Mouse (Mus musculus): Measurements from ENCODE around the gene Zfp658. TPM values are rescaled to one million over a fixed set of nuclear protein-coding genes. Genes with fewer than 3 reads are reported as not detected.

Zfp658 gene
- total RNA-seq, 4 experiments from 2014 or later: 3.8 to 6.1 (median 4.7) TPM

- DNase-seq (ENCODE audit: low spot score in 2 of 2): no peak
These were observed 18.5 kb downstream of the Zfp658 start for GRCm38 (mm10) chr7:43580526-43580925.

GRCm38 (mm10) chr7:43584790-43585189, 22.7 kb downstream of the Zfp658 start:
- no peak for DNase-seq (ENCODE audit: low spot score in 2 of 2)

GRCm38 (mm10) chr7:43601884-43602283, 39.8 kb downstream of the Zfp658 start:
- DNase-seq (ENCODE audit: low spot score in 2 of 2): no peak

GRCm38 (mm10) chr7:43606896-43607742, 45.1 kb downstream of the Zfp658 start, which contains the start of gene Zfp819:
Zfp819 (plus strand) TSS chr7:43607169.
- DNase-seq (ENCODE audit: low spot score in 2 of 2): peak; percentile 26 to 63

- no peak for DNase-seq (ENCODE audit: low spot score in 2 of 2)
These were observed 45.8 kb downstream of the Zfp658 start for GRCm38 (mm10) chr7:43607743-43608287.

- DNase-seq (ENCODE audit: low spot score in 2 of 2): no peak
These were observed 46.3 kb downstream of the Zfp658 start for GRCm38 (mm10) chr7:43608316-43608824.

GRCm38 (mm10) chr7:43613816-43614551, 51.9 kb downstream of the Zfp658 start:
- DNase-seq (ENCODE audit: low spot score in 2 of 2): no peak

- no peak for DNase-seq (ENCODE audit: low spot score in 2 of 2)
These were observed 60.9 kb downstream of the Zfp658 start for GRCm38 (mm10) chr7:43622927-43623326.

- no peak for DNase-seq (ENCODE audit: low spot score in 2 of 2)
These were observed 61.8 kb downstream of the Zfp658 start for GRCm38 (mm10) chr7:43623819-43624218.

Other genes with a start within 250 kb of the Zfp658 start
- 10 to 100 TPM; 17.8 to 22.0 (median 20.3) TPM for gene Zfp715, start 249.0 kb upstream of the Zfp658 start, total RNA-seq (2022)
- gene Siglecf, start 210.9 kb upstream of the Zfp658 start, total RNA-seq (2022): 1 to 10 TPM in 2 of 4 experiments, under 1 TPM in 2; 0.46 to 2.1 (median 1.4) TPM
- gene Siglecg, start 154.1 kb upstream of the Zfp658 start, total RNA-seq (2022): under 1 TPM in 3 of 4 experiments, not detected in 1; 0.07 to 0.84 (median 0.13) TPM
- not detected for gene Lim2, start 134.6 kb upstream of the Zfp658 start, total RNA-seq (2022)
- gene Nkg7, start 125.2 kb upstream of the Zfp658 start, total RNA-seq (2022): not detected
- gene Cldnd2, start 121.5 kb upstream of the Zfp658 start, total RNA-seq (2022): not detected
- 10 to 100 TPM; 52.0 to 61.0 (median 58.8) TPM for gene Etfb, start 118.2 kb upstream of the Zfp658 start, total RNA-seq (2022)
- 1 to 10 TPM in 1 of 4 experiments, under 1 TPM in 1, not detected in 2; 0.64 to 2.2 TPM for gene Gm45233, start 118.1 kb upstream of the Zfp658 start, total RNA-seq (2022)
- 1 to 10 TPM; 1.4 to 2.3 (median 2.0) TPM for gene Vsig10l, start 99.1 kb upstream of the Zfp658 start, total RNA-seq (2022)
- gene Iglon5, start 72.2 kb upstream of the Zfp658 start, total RNA-seq (2022): 10 to 100 TPM; 24.9 to 27.1 (median 25.8) TPM
- not detected for gene 4931406B18Rik, start 56.3 kb upstream of the Zfp658 start, total RNA-seq (2022)
- 10 to 100 TPM in 1 of 4 experiments, 1 to 10 TPM in 3; 5.0 to 11.8 (median 7.3) TPM for gene Cd33, start 17.8 kb upstream of the Zfp658 start, total RNA-seq (2022)
- gene Zfp719, start 17.4 kb downstream of the Zfp658 start, total RNA-seq (2022): 10 to 100 TPM; 17.8 to 18.8 (median 18.2) TPM
- under 1 TPM; 0.26 to 0.35 (median 0.29) TPM for gene Zfp819, start 44.9 kb downstream of the Zfp658 start, total RNA-seq (2022)
- not detected for gene Ceacam18, start 72.5 kb downstream of the Zfp658 start, total RNA-seq (2022)
- 1 to 10 TPM; 1.1 to 1.3 (median 1.3) TPM for gene Siglece, start 97.9 kb downstream of the Zfp658 start, total RNA-seq (2022)
- 1 to 10 TPM; 7.9 to 9.9 (median 9.3) TPM for gene Ctu1, start 109.8 kb downstream of the Zfp658 start, total RNA-seq (2022)
- gene Klk14, start 128.2 kb downstream of the Zfp658 start, total RNA-seq (2022): not detected
- gene Klk13, start 150.3 kb downstream of the Zfp658 start, total RNA-seq (2022): not detected
- gene Klk12, start 206.6 kb downstream of the Zfp658 start, total RNA-seq (2022): not detected
- not detected for gene Klk11, start 212.3 kb downstream of the Zfp658 start, total RNA-seq (2022)
- not detected for gene Klk10, start 218.8 kb downstream of the Zfp658 start, total RNA-seq (2022)
- gene Klk9, start 229.6 kb downstream of the Zfp658 start, total RNA-seq (2022): not detected
- 1 to 10 TPM; 5.2 to 7.4 (median 6.5) TPM for gene Klk8, start 235.3 kb downstream of the Zfp658 start, total RNA-seq (2022)
- not detected for gene Klk7, start 249.0 kb downstream of the Zfp658 start, total RNA-seq (2022)

All from left cerebral cortex, adult 8-10 months (tissue).